Mouse (Mus musculus): ENCODE data around the gene Hist1h3f. TPM values are rescaled to one million over a fixed set of nuclear protein-coding genes. Genes with fewer than 3 reads are reported as not detected.

Gene Hist1h3f
- polyA plus RNA-seq, 1 experiment from 2014 or later = 0.32 TPM

GRCm38 (mm10) chr13:23592614-23593013 is 48.8 kb downstream of the Hist1h3f start:
- DNase-seq (ENCODE audit: low spot score) (no peak), ATAC-seq (no peak)
- Histone ChIP-seq H3K27me3 (replicated peaks; ENCODE audit: insufficient read depth, low read length) (no peaks in the 10 kb centered on the region), H3K4me2 (replicated peaks; ENCODE audit: low read depth, low read length) (no peak overlapping the region), H3K27ac (ENCODE audit: low read length) (no peak overlapping the region; the same call in 1 of the 2 replicates), H3K9me3 (ENCODE audit: low read length) (no peaks in the 10 kb centered on the region), H3K4me3 (ENCODE audit: low read depth, low read length) (no peak overlapping the region), H3K4me1 (ENCODE audit: insufficient read depth, low read depth, low read length) (no peaks in the 10 kb centered on the region), H3K9ac (replicated peaks; ENCODE audit: low read depth) (no peak overlapping the region), H3K36me3 (ENCODE audit: insufficient read depth, low read length) (no peaks in the 10 kb centered on the region)
- WGBS = 64% methylated on average over 7 of the region's 7 CpGs
- TF ChIP-seq CTCF (IDR thresholded peaks at IDR 0.05) (no peak), EP300 (IDR thresholded peaks at IDR 0.05) (no peak)

- peak overlapping the region; percentile 57 for H3K27ac ChIP-seq (ENCODE audit: low read length)
- DNase-seq (ENCODE audit: low spot score) (peak; percentile 50), ATAC-seq (peak; percentile 83)
- H3K9me3 ChIP-seq (ENCODE audit: low read length) = no peaks in the 10 kb centered on the region
- TF ChIP-seq EP300 (IDR thresholded peaks at IDR 0.05) (peak; percentile 62; the same call in 1 of the 2 replicates), CTCF (IDR thresholded peaks at IDR 0.05) (no peak)
- no peaks in the 10 kb centered on the region for H3K36me3 ChIP-seq (ENCODE audit: insufficient read depth, low read length)
- H3K4me1 ChIP-seq (ENCODE audit: insufficient read depth, low read depth, low read length) = no peaks in the 10 kb centered on the region
- 50% methylated on average over 5 of the region's 5 CpGs for whole genome bisulfite sequencing
- H3K4me2 ChIP-seq (replicated peaks; ENCODE audit: low read depth, low read length) = no peak overlapping the region
- no peaks in the 10 kb centered on the region for H3K27me3 ChIP-seq (replicated peaks; ENCODE audit: insufficient read depth, low read length)
- no peak overlapping the region for H3K4me3 ChIP-seq (ENCODE audit: low read depth, low read length)
- H3K9ac ChIP-seq (replicated peaks; ENCODE audit: low read depth) = no peak overlapping the region
These were observed 49.4 kb downstream of the Hist1h3f start for GRCm38 (mm10) chr13:23593051-23593770.

Small RNAs within 50 kb of the gene (microRNA-seq; reads per million reads assigned to microRNA genes)
- gene Gm44297 (not detected), gene Gm44359 (not detected), gene Gm44394 (not detected), gene n-TStga1 (not detected)

Other genes with a start within 250 kb of the Hist1h3f start
- 27.1 and 30.9 TPM in 2 replicates for gene Zfp322a, start 174.8 kb upstream of the Hist1h3f start, polyA plus RNA-seq (2015; fragmentation: Nextera tagmentation; extraction: Ambion mirVana)
- 8.4 and 8.7 TPM in 2 replicates for gene Abt1, start 120.2 kb upstream of the Hist1h3f start, polyA plus RNA-seq (2015; fragmentation: Nextera tagmentation; extraction: Ambion mirVana)
- 0.14 and 0.21 TPM in 2 replicates for gene Btn1a1, start 78.2 kb upstream of the Hist1h3f start, polyA plus RNA-seq (2015; fragmentation: Nextera tagmentation; extraction: Ambion mirVana)
- gene Btn2a2, start 55.2 kb upstream of the Hist1h3f start, polyA plus RNA-seq (2015; fragmentation: Nextera tagmentation; extraction: Ambion mirVana) = 0.06 and 0.07 TPM in 2 replicates
- gene Hist1h4h, start 13.0 kb upstream of the Hist1h3f start, polyA plus RNA-seq (2015; fragmentation: Nextera tagmentation; extraction: Ambion mirVana) = 5.5 and 7.0 TPM in 2 replicates
- gene Hist1h2af, start 10.1 kb upstream of the Hist1h3f start, polyA plus RNA-seq (2015; fragmentation: Nextera tagmentation; extraction: Ambion mirVana) = 1.3 and 1.7 TPM in 2 replicates
- gene Hist1h3g, start 8.6 kb upstream of the Hist1h3f start, polyA plus RNA-seq (2015; fragmentation: Nextera tagmentation; extraction: Ambion mirVana) = 0.30 and 0.80 TPM in 2 replicates
- gene Hist1h2bh, start 660 bp upstream of the Hist1h3f start, polyA plus RNA-seq (2015; fragmentation: Nextera tagmentation; extraction: Ambion mirVana) = 0.12 TPM in 1 of 2 replicates, not detected in the other
- gene Hist1h4f, start 7.6 kb downstream of the Hist1h3f start, polyA plus RNA-seq (2015; fragmentation: Nextera tagmentation; extraction: Ambion mirVana) = 0.55 TPM in 1 of 2 replicates, not detected in the other
- gene Hist1h1d, start 9.2 kb downstream of the Hist1h3f start, polyA plus RNA-seq (2015; fragmentation: Nextera tagmentation; extraction: Ambion mirVana) = 0.11 TPM in 2 replicates
- gene Hist1h3e, start 18.3 kb downstream of the Hist1h3f start, polyA plus RNA-seq (2015; fragmentation: Nextera tagmentation; extraction: Ambion mirVana) = 1.6 and 1.7 TPM in 2 replicates
- 7.1 and 7.9 TPM in 2 replicates for gene Hist1h2ae, start 27.2 kb downstream of the Hist1h3f start, polyA plus RNA-seq (2015; fragmentation: Nextera tagmentation; extraction: Ambion mirVana)
- 1.3 and 1.9 TPM in 2 replicates for gene Hist1h2bg, start 27.3 kb downstream of the Hist1h3f start, polyA plus RNA-seq (2015; fragmentation: Nextera tagmentation; extraction: Ambion mirVana)
- 0.48 and 0.87 TPM in 2 replicates for gene Hist1h2bf, start 30.1 kb downstream of the Hist1h3f start, polyA plus RNA-seq (2015; fragmentation: Nextera tagmentation; extraction: Ambion mirVana)
- 0.49 and 0.57 TPM in 2 replicates for gene Hist1h2ad, start 30.3 kb downstream of the Hist1h3f start, polyA plus RNA-seq (2015; fragmentation: Nextera tagmentation; extraction: Ambion mirVana)
- gene Hist1h3d, start 31.7 kb downstream of the Hist1h3f start, polyA plus RNA-seq (2015; fragmentation: Nextera tagmentation; extraction: Ambion mirVana) = 0.62 and 1.3 TPM in 2 replicates
- gene Hist1h4d, start 37.5 kb downstream of the Hist1h3f start, polyA plus RNA-seq (2015; fragmentation: Nextera tagmentation; extraction: Ambion mirVana) = 31.4 and 36.9 TPM in 2 replicates
- 0.44 and 0.86 TPM in 2 replicates for gene Hist1h2be, start 77.1 kb downstream of the Hist1h3f start, polyA plus RNA-seq (2015; fragmentation: Nextera tagmentation; extraction: Ambion mirVana)
- 7.8 and 9.9 TPM in 2 replicates for gene Hist1h1e, start 78.5 kb downstream of the Hist1h3f start, polyA plus RNA-seq (2015; fragmentation: Nextera tagmentation; extraction: Ambion mirVana)
- gene Hist1h2ac, start 139.9 kb downstream of the Hist1h3f start, polyA plus RNA-seq (2015; fragmentation: Nextera tagmentation; extraction: Ambion mirVana) = 0.32 and 0.54 TPM in 2 replicates
- gene Hist1h2bc, start 140.1 kb downstream of the Hist1h3f start, polyA plus RNA-seq (2015; fragmentation: Nextera tagmentation; extraction: Ambion mirVana) = 67.5 and 69.5 TPM in 2 replicates
- gene Hist1h1t, start 151.8 kb downstream of the Hist1h3f start, polyA plus RNA-seq (2015; fragmentation: Nextera tagmentation; extraction: Ambion mirVana) = 0.13 TPM in 1 of 2 replicates, not detected in the other
- 3.7 and 3.9 TPM in 2 replicates for gene Hist1h4c, start 154.4 kb downstream of the Hist1h3f start, polyA plus RNA-seq (2015; fragmentation: Nextera tagmentation; extraction: Ambion mirVana)
- 25.3 and 26.3 TPM in 2 replicates for gene Hfe, start 166.8 kb downstream of the Hist1h3f start, polyA plus RNA-seq (2015; fragmentation: Nextera tagmentation; extraction: Ambion mirVana)
- 38.9 and 43.3 TPM in 2 replicates for gene Hist1h1c, start 194.8 kb downstream of the Hist1h3f start, polyA plus RNA-seq (2015; fragmentation: Nextera tagmentation; extraction: Ambion mirVana)
- 0.27 TPM in 1 of 2 replicates, not detected in the other for gene Hist1h3c, start 201.6 kb downstream of the Hist1h3f start, polyA plus RNA-seq (2015; fragmentation: Nextera tagmentation; extraction: Ambion mirVana)
- 0.99 TPM in 1 of 2 replicates, not detected in the other for gene Hist1h2bb, start 202.7 kb downstream of the Hist1h3f start, polyA plus RNA-seq (2015; fragmentation: Nextera tagmentation; extraction: Ambion mirVana)
- gene Hist1h2ab, start 207.1 kb downstream of the Hist1h3f start, polyA plus RNA-seq (2015; fragmentation: Nextera tagmentation; extraction: Ambion mirVana) = 5.3 and 6.1 TPM in 2 replicates
- gene Hist1h3b, start 208.2 kb downstream of the Hist1h3f start, polyA plus RNA-seq (2015; fragmentation: Nextera tagmentation; extraction: Ambion mirVana) = 2.6 and 3.0 TPM in 2 replicates
- 0.57 and 0.73 TPM in 2 replicates for gene Hist1h4b, start 213.0 kb downstream of the Hist1h3f start, polyA plus RNA-seq (2015; fragmentation: Nextera tagmentation; extraction: Ambion mirVana)
- 0.26 and 0.38 TPM in 2 replicates for gene Hist1h4a, start 217.2 kb downstream of the Hist1h3f start, polyA plus RNA-seq (2015; fragmentation: Nextera tagmentation; extraction: Ambion mirVana)
- gene Hist1h3a, start 218.3 kb downstream of the Hist1h3f start, polyA plus RNA-seq (2015; fragmentation: Nextera tagmentation; extraction: Ambion mirVana) = 1.4 and 1.7 TPM in 2 replicates
- 0.33 and 0.64 TPM in 2 replicates for gene Hist1h1a, start 219.6 kb downstream of the Hist1h3f start, polyA plus RNA-seq (2015; fragmentation: Nextera tagmentation; extraction: Ambion mirVana)
- gene Trim38, start 225.9 kb downstream of the Hist1h3f start, polyA plus RNA-seq (2015; fragmentation: Nextera tagmentation; extraction: Ambion mirVana) = not detected in 2 replicates

All from lung, postnatal 0 days (tissue).